Mouse (Mus musculus) cerebellum, adult 2 months (tissue): ENCODE data around the gene Stat1.

ENCODE experiments used
- CTCF ChIP-seq: fragments of 200-500 bp; IDR thresholded peaks from 2 replicates; pipeline ENCODE4 v1.5.1; 2011; ENCODE audit warnings: low read depth, mild to moderate bottlenecking, control low read depth, low read length, moderate library complexity, borderline replicate concordance; ENCODE audit not compliant: insufficient read depth
- POLR2A ChIP-seq: fragments of 200-500 bp; IDR thresholded peaks from 2 replicates; pipeline ENCODE4 v1.6.1; 2011; ENCODE audit warnings: low read length, control low read depth, borderline replicate concordance; ENCODE audit not compliant: insufficient read depth

- TF ChIP-seq CTCF (no peak), POLR2A (no peak)
Observed at GRCm38 (mm10) chr1:52133254-52133653, 14.0 kb downstream of the Stat1 start.
